ENCODE assay signal across 9 mouse cellular contexts in the genomic region with DNA sequence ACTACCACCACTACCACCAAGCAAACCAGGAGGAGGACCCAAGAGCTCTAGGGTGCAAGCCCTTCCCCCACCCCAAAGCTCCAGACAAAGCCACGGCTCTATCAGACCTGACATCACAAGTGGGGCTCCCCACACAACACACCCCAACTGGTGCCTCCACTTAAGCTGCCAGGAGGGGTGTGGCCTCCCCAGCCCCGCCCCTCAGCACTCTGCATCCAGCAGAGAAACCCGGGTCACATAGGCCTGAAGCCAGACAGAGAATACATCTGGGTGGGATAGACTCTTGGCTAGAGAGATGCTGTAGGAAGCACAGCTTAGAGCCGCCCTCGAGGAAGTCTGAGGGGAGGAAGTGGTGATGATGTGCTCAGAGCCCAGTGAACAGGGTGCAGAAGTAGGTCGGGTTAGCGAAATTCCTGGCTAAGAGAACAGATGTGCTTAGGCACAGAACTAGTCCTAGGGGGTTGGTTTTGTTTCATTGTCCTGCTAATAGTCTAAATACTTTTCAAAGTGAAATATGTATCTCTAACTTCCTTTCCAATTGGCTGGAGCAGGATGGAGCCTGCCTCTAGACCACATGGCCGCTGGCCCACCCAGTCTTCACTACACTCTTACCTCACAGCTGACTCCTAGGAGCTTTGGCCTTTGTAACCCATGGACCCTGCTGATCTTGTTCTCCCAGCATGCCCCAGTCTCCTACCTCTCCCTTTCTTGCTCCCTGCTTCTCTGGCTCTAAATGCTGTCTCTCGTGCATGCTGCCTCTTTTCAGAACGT. TPM values are rescaled to one million over a fixed set of nuclear protein-coding genes. Genes with fewer than 3 reads are reported as not detected.
DNase-seq lines count a peak whose midpoint lies in the region; ATAC-seq and TF ChIP-seq lines count a peak whose summit lies in the region.
"Had no signal": no experiment of that assay in that cellular context is flagged by ENCODE, and none has a peak within 500 bp of the region (broad histone marks: within the 10 kb centered on the region; RNA-seq: fewer than 3 reads in every experiment).

No protein-coding gene starts in this region.

- intact Hi-C loops in left cerebral cortex, postnatal 36 days (cut with DNase I): no loop called here

- peak overlapping the region; percentile 52 for H3K27ac ChIP-seq in thymus, adult 2 months (ENCODE audit: control insufficient read depth, insufficient read depth, low read length)
- peak overlapping the region; percentile 62 for H3K27ac ChIP-seq in embryonic fibroblast, embryonic 13.5 days (ENCODE audit: insufficient read depth, low read length)
- 0 out of 2 replicates have a peak overlapping the region, but pooled peaks have one; percentile 51 for H3K27ac ChIP-seq in limb, embryonic 12.5 days
- peak overlapping the region; percentile 47 for H3K27ac ChIP-seq in spleen, adult 2 months (ENCODE audit: insufficient read depth, low read length)

- H3K4me1 ChIP-seq in thymus, adult 2 months (replicated peaks; ENCODE audit: control insufficient read depth, insufficient read depth, low read length): peaks cover 22% of the 10 kb centered on the region
- H3K4me1 ChIP-seq in embryonic fibroblast, embryonic 13.5 days (ENCODE audit: control insufficient read depth, insufficient read depth, low read length): peaks cover 3% of the 10 kb centered on the region; the same call in 1 of the 2 replicates
- H3K4me1 ChIP-seq in limb, embryonic 12.5 days (replicated peaks): peaks cover 5% of the 10 kb centered on the region
- H3K4me1 ChIP-seq in spleen, adult 2 months (ENCODE audit: control insufficient read depth, insufficient read depth, insufficient read length): peaks cover 5% of the 10 kb centered on the region; the same call in 1 of the 2 replicates

- TF ChIP-seq CTCF in thymus, adult 2 months (IDR thresholded peaks at IDR 0.05; ENCODE audit: borderline replicate concordance, control insufficient read depth, extremely low read depth, insufficient read depth, low read length, poor library complexity): 0 out of 2 replicates have a peak, but pooled peaks have one; percentile 24
- TF ChIP-seq CTCF in embryonic fibroblast, embryonic 13.5 days (IDR thresholded peaks at IDR 0.05; ENCODE audit: borderline replicate concordance, insufficient read depth, low read length): no peak
- TF ChIP-seq CTCF in spleen, adult 2 months (IDR thresholded peaks at IDR 0.05; ENCODE audit: extremely low read depth, insufficient read depth, insufficient read length, insufficient replicate concordance): no peak

- DNase-seq in thymus, adult 2 months: peak; percentile 45
- DNase-seq in thymus, adult 18-20 months: no peak
- no peak for DNase-seq in spleen, adult 2 months (ENCODE audit: low read depth in 1 of 2, low spot score in 2 of 2)
- no peak for DNase-seq in cerebellum, postnatal 4 days (ENCODE audit: low spot score in 2 of 2)
- no peak for DNase-seq in adipocyte (ENCODE audit: low spot score)
- DNase-seq in left cerebral cortex, postnatal 36 days (ENCODE audit: low spot score in 2 of 2): no peak

- H3K4me3 ChIP-seq in thymus, adult 2 months (ENCODE audit: control insufficient read depth, insufficient read depth, low read length): no peak overlapping the region
- H3K4me3 ChIP-seq in embryonic fibroblast, embryonic 13.5 days (ENCODE audit: insufficient read depth, low read length): no peak overlapping the region
- H3K4me3 ChIP-seq in limb, embryonic 12.5 days (replicated peaks): no peak overlapping the region
- no peak overlapping the region for H3K4me3 ChIP-seq in spleen, adult 2 months (ENCODE audit: extremely low read depth, insufficient read depth, insufficient read length)

- H3K36me3 ChIP-seq in thymus, adult 2 months (ENCODE audit: control insufficient read depth, insufficient read depth, low read length): peaks cover 29% of the 10 kb centered on the region
- peaks cover 80% of the 10 kb centered on the region for H3K36me3 ChIP-seq in limb, embryonic 12.5 days
- peaks cover 42% of the 10 kb centered on the region for H3K36me3 ChIP-seq in spleen, adult 2 months (ENCODE audit: control insufficient read depth, insufficient read depth, low read length)

- H3K9me3 ChIP-seq in limb, embryonic 12.5 days: no peaks in the 10 kb centered on the region

- H3K9ac ChIP-seq in limb, embryonic 12.5 days (replicated peaks): 0 out of 2 replicates have a peak overlapping the region, but pooled peaks have one; percentile 24

- no peaks in the 10 kb centered on the region for H3K27me3 ChIP-seq in thymus, adult 2 months (ENCODE audit: control insufficient read depth, insufficient read depth, low read length)
- H3K27me3 ChIP-seq in limb, embryonic 12.5 days: no peaks in the 10 kb centered on the region
- no peaks in the 10 kb centered on the region for H3K27me3 ChIP-seq in spleen, adult 2 months (ENCODE audit: control insufficient read depth, insufficient read depth, low read length)

- no peak overlapping the region for H3K4me2 ChIP-seq in limb, embryonic 12.5 days

- ATAC-seq in limb, embryonic 12.5 days (ENCODE audit: insufficient number of reproducible peaks, insufficient read depth, low FRiP score, low TSS enrichment, low read depth): no peak

- 32% methylated on average over 10 of the region's 10 CpGs for WGBS in thymus, adult 2 months
- WGBS in limb, embryonic 12.5 days: 46% methylated on average over 10 of the region's 10 CpGs
- 36% methylated on average over 10 of the region's 10 CpGs for WGBS in spleen, adult 2 months

- no peak for TF ChIP-seq POLR2A in thymus, adult 2 months (IDR thresholded peaks at IDR 0.05; ENCODE audit: control insufficient read depth, extremely low read depth, insufficient read depth, low read length, poor library complexity)
- TF ChIP-seq POLR2A in embryonic fibroblast, embryonic 13.5 days (IDR thresholded peaks at IDR 0.05; ENCODE audit: low read depth, low read length): no peak
- no peak for TF ChIP-seq POLR2A in spleen, adult 2 months (IDR thresholded peaks at IDR 0.05; ENCODE audit: low read depth, low read length)

RNA-seq across cellular contexts. Expression of gene Kcnk7, which starts 0.8 kb away (rescaled TPM):
- polyA plus RNA-seq in thymus, adult 2 months (2012; rRNA removed): 0.97 and 1.0 TPM in 2 replicates
- polyA plus RNA-seq in embryonic fibroblast, embryonic 13.5 days (2011; ENCODE audit: insufficient read length, low read depth, missing spikeins): not detected in 2 replicates
- polyA plus RNA-seq in limb, embryonic 12.5 days (2016; fragmentation: Nextera tagmentation; extraction: Ambion mirVana): 0.40 TPM in 1 of 2 replicates, not detected in the other
- polyA plus RNA-seq in spleen, adult 2 months (2012; rRNA removed): 0.19 and 0.39 TPM in 2 replicates
- not detected for total RNA-seq in left cerebral cortex, postnatal 36 days (2021)
- total RNA-seq: heart, adult 18-20 months had no signal

RNA-seq across cellular contexts. Expression of gene Pcnx3, which starts 16.3 kb away (rescaled TPM):
- polyA plus RNA-seq in thymus, adult 2 months (2012; rRNA removed): 421 and 455 TPM in 2 replicates
- 43.0 and 48.4 TPM in 2 replicates for polyA plus RNA-seq in embryonic fibroblast, embryonic 13.5 days (2011; ENCODE audit: insufficient read length, low read depth, missing spikeins)
- polyA plus RNA-seq in limb, embryonic 12.5 days (2016; fragmentation: Nextera tagmentation; extraction: Ambion mirVana): 35.9 and 38.3 TPM in 2 replicates
- 195 and 236 TPM in 2 replicates for polyA plus RNA-seq in spleen, adult 2 months (2012; rRNA removed)
- 10 to 100 TPM; 66.1 to 83.1 TPM for total RNA-seq in left cerebral cortex, postnatal 36 days (2021)

RNA-seq across cellular contexts. Expression of gene Map3k11, which starts 16.4 kb away (rescaled TPM):
- 141 and 144 TPM in 2 replicates for polyA plus RNA-seq in thymus, adult 2 months (2012; rRNA removed)
- polyA plus RNA-seq in embryonic fibroblast, embryonic 13.5 days (2011; ENCODE audit: insufficient read length, low read depth, missing spikeins): 9.3 and 14.2 TPM in 2 replicates
- polyA plus RNA-seq in limb, embryonic 12.5 days (2016; fragmentation: Nextera tagmentation; extraction: Ambion mirVana): 19.4 and 19.6 TPM in 2 replicates
- 73.4 and 88.7 TPM in 2 replicates for polyA plus RNA-seq in spleen, adult 2 months (2012; rRNA removed)
- 10 to 100 TPM; 17.3 to 19.2 TPM for total RNA-seq in left cerebral cortex, postnatal 36 days (2021)

RNA-seq across cellular contexts. Expression of gene Ehbp1l1, which starts 21.1 kb away (rescaled TPM):
- polyA plus RNA-seq in thymus, adult 2 months (2012; rRNA removed): 55.6 and 61.8 TPM in 2 replicates
- 62.8 and 86.1 TPM in 2 replicates for polyA plus RNA-seq in embryonic fibroblast, embryonic 13.5 days (2011; ENCODE audit: insufficient read length, low read depth, missing spikeins)
- 15.9 and 16.5 TPM in 2 replicates for polyA plus RNA-seq in limb, embryonic 12.5 days (2016; fragmentation: Nextera tagmentation; extraction: Ambion mirVana)
- polyA plus RNA-seq in spleen, adult 2 months (2012; rRNA removed): 94.6 and 101 TPM in 2 replicates
- total RNA-seq in left cerebral cortex, postnatal 36 days (2021): 10 to 100 TPM; 22.9 to 27.1 TPM

RNA-seq across cellular contexts. Expression of gene Fam89b, which starts 24.5 kb away (rescaled TPM):
- polyA plus RNA-seq in thymus, adult 2 months (2012; rRNA removed): 300 and 312 TPM in 2 replicates
- polyA plus RNA-seq in embryonic fibroblast, embryonic 13.5 days (2011; ENCODE audit: insufficient read length, low read depth, missing spikeins): 51.3 and 54.8 TPM in 2 replicates
- 140 and 143 TPM in 2 replicates for polyA plus RNA-seq in limb, embryonic 12.5 days (2016; fragmentation: Nextera tagmentation; extraction: Ambion mirVana)
- polyA plus RNA-seq in spleen, adult 2 months (2012; rRNA removed): 124 and 173 TPM in 2 replicates
- 10 to 100 TPM; 26.8 to 28.7 TPM for total RNA-seq in left cerebral cortex, postnatal 36 days (2021)
